Mouse (Mus musculus): Measurements from ENCODE around the gene Sphk2. TPM values are rescaled to one million over a fixed set of nuclear protein-coding genes. Genes with fewer than 3 reads are reported as not detected.

Sphk2 gene
- total RNA-seq (2023), result 31.0 TPM

DNA sequence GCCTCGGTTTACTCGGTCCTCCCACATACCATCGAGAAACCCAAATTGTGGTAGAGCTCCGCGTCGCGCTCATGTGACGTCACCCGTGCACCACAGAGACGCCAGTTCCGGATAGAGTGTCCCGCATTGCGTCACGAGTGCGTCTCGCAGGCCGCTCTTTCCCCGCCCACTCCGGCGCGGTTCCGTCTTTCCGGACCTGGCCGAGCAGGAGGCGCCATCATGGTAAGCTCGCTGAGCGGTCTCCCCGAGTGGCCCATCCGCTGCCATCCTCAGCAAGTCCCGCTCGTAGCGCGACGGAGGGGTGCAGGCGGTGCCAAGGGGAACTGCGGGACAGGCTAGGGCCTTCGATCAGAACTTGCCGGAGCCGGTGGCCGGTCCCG is at the start of gene Sphk2:
Gene Sphk2 (minus strand): TSS at position 85 of the 380 bp plus-strand sequence.

GRCm38 (mm10) chr7:45725713-45726112 is 7.9 kb upstream of the Sphk2 start, which contains the start of gene Spaca4:
Spaca4 (minus strand) TSS chr7:45725813.

GRCm38 (mm10) chr7:45720413-45721233 is 2.8 kb upstream of the Sphk2 start, which contains the start of gene Fam83e:
Fam83e (plus strand) TSS chr7:45721212.

DNA sequence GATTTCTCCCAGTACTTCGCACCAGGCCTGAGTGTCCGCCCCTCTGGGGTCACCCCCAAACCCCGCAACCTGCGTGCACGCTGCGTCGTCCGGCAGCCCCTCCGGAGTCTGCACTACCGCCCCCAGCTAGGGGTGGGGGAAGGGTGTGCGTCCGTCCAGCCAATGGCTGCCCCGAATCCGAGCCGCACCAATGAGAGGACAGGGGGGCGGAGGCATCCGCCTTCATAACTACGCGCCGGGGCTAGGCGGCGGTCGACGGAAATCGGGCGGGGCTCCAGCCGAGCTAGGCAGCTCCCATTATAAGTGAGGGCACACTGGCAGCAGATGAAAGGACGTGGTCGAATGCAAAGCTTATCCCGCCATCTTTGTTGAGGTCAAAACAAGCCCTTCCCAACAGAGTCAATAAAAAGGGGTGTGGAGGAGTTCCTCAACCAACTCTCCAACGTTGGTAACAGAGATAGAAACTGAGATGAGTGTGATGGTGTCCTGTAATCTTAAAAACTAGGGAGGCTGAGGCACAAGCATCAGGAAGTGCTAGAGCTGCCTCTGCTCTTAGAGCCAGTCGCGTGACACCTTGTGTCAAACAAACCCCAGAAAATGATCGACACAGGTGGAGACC is 2.6 kb downstream of the Sphk2 start, which contains the start of gene Rpl18:
Gene Rpl18 (plus strand): TSS at position 368 of the 619 bp plus-strand sequence.

GRCm38 (mm10) chr7:45704730-45705442 is 12.9 kb downstream of the Sphk2 start, which contains the start of gene Dbp:
Dbp (plus strand) TSS chr7:45705088.

DNA sequence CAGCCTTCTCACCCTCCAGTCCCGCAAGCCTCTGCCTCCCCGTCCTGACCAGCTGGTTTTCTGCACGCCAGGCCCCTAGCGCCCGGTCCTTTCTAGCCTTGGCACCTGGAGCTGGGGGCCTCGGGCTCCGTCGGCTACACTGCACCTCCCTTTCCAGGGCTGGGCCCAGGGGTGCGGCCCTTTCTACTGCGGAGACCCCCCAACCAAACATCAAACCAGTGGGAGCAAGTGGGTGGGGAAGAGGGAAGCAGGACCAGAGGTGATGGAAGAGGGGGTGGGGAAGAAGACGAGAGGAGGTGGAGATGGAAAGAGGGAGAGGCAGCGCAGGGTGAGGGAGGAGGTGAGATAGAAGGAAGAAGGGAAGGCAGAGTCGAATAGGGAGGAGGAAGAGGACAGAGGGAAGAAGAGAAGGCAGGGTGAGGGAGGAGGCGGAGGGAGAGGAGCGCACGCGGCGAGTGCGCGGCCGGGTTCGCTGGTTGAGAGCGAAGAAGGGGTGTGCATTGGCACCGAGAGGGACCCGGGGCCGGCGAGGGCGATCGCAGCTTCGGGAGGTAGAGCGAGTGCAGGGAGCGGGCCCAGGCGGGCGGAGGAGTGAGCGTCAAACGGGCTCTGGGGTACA is 18.2 kb downstream of the Sphk2 start, which contains the start of gene Car11:
Gene Car11 (plus strand): TSS at position 321 of the 619 bp plus-strand sequence.

DNA sequence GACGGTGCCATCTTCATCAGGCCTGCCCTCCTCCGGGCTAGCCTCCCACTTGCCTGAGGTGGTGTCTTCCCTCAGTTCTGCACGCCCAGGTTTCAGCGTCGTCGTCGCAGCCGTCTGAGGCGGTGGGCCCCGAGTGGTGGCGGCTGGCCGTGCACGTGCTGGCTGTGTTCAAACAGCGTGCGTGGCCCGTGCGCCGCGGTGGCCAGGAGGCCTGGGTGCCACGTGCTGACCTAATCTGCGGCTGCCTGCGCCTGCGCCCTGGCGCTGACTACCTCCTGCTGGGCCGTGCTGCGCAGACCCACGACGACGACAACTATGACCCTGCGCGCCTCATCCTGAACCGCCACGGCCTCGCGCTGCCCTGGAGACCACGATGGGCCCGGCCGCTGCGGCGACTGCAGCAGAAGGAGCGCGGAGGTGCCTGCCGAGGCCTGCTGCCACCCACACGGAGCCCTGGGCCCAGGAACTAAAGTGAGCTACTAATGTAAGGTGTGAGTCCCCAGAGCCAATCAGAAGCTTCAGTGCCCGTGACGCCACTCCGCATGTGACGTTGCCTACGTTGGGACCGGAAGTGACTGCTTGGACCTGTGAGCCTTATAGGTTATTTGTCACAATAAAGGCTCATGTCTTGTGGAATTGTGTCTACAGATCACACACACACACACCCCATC is 23.7 kb downstream of the Sphk2 start, which contains the start of gene Sec1:
Gene Sec1 (minus strand): TSS at position 482 of the 671 bp plus-strand sequence.

DNA sequence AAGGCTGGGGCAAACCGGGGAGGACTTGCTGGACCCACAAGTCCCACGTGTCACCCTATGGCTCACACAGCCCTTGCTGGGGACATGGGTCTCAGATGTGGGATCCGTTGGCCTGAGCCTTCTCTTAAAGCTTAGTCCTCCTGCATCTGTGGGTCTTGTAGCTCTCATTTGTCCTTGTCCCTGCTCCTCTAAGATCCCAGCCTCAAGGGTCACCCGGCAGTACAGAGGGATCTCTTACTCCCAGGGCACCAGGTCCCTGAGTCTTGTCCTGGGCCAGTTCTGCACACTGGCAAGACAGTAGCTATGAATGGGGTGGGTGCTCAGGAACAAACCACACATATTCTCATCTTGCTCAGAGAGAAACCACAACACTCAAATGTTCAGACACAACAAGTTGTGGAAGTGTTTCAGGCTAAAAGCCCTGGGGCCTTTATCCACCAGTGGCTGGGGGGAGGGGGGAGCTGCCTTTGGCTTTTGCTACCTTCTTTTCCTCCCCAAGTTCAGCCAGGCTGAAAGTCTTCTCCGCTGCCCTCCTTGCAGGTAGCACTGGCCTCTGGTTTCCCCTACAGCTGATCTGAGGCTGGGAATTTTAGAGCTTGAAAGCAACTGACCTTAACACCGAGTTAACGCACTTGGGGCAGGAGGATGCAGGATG is 34.3 kb downstream of the Sphk2 start, which contains the start of gene Ntn5:
Gene Ntn5 (plus strand): TSS at position 627 of the 655 bp plus-strand sequence.

GRCm38 (mm10) chr7:45666161-45666560 is 51.6 kb downstream of the Sphk2 start, which contains the start of gene Fut2:
Fut2 (minus strand) TSS chr7:45666394.

Other genes with a start within 250 kb of the Sphk2 start
- not detected for gene Tulp2, start 236.1 kb downstream of the Sphk2 start, total RNA-seq (2023)
- gene Gm45808, start 231.2 kb downstream of the Sphk2 start, total RNA-seq (2023), result not detected
- gene Dhdh, start 229.2 kb downstream of the Sphk2 start, total RNA-seq (2023), result 1.2 TPM
- 80.1 TPM for gene Nucb1, start 207.6 kb downstream of the Sphk2 start, total RNA-seq (2023)
- gene Ppp1r15a, start 191.7 kb downstream of the Sphk2 start, total RNA-seq (2023), result 949 TPM
- 3.9 TPM for gene Plekha4, start 191.7 kb downstream of the Sphk2 start, total RNA-seq (2023)
- gene Hsd17b14, start 163.1 kb downstream of the Sphk2 start, total RNA-seq (2023), result 2.9 TPM
- 52.3 TPM for gene Bcat2, start 147.8 kb downstream of the Sphk2 start, total RNA-seq (2023)
- gene Fgf21, start 102.5 kb downstream of the Sphk2 start, total RNA-seq (2023), result not detected
- not detected for gene Fut1, start 100.7 kb downstream of the Sphk2 start, total RNA-seq (2023)
- not detected for gene Izumo1, start 96.2 kb downstream of the Sphk2 start, total RNA-seq (2023)
- gene Rasip1, start 90.5 kb downstream of the Sphk2 start, total RNA-seq (2023), result 0.47 TPM
- not detected for gene Mamstr, start 78.0 kb downstream of the Sphk2 start, total RNA-seq (2023)
- gene Fut2, start 51.6 kb downstream of the Sphk2 start, total RNA-seq (2023), result not detected
- 0.38 TPM for gene Ntn5, start 34.0 kb downstream of the Sphk2 start, total RNA-seq (2023)
- not detected for gene Sec1, start 23.6 kb downstream of the Sphk2 start, total RNA-seq (2023)
- gene Car11, start 18.2 kb downstream of the Sphk2 start, total RNA-seq (2023), result 12.3 TPM
- gene Dbp, start 12.9 kb downstream of the Sphk2 start, total RNA-seq (2023), result 41.2 TPM
- gene Rpl18, start 2.5 kb downstream of the Sphk2 start, total RNA-seq (2023), result 2,817 TPM
- gene Fam83e, start 3.2 kb upstream of the Sphk2 start, total RNA-seq (2023), result 2.5 TPM
- not detected for gene Spaca4, start 7.8 kb upstream of the Sphk2 start, total RNA-seq (2023)
- gene Lmtk3, start 65.7 kb upstream of the Sphk2 start, total RNA-seq (2023), result 0.89 TPM
- 1.9 TPM for gene Sult2b1, start 66.7 kb upstream of the Sphk2 start, total RNA-seq (2023)
- gene Cyth2, start 96.6 kb upstream of the Sphk2 start, total RNA-seq (2023), result 127 TPM
- gene Kcnj14, start 106.8 kb upstream of the Sphk2 start, total RNA-seq (2023), result 1.8 TPM
- gene Grwd1, start 112.9 kb upstream of the Sphk2 start, total RNA-seq (2023), result 31.7 TPM
- 60.7 TPM for gene Kdelr1, start 154.8 kb upstream of the Sphk2 start, total RNA-seq (2023)
- 0.41 TPM for gene Grin2d, start 160.4 kb upstream of the Sphk2 start, total RNA-seq (2023)
- gene Syngr4, start 178.7 kb upstream of the Sphk2 start, total RNA-seq (2023), result not detected
- gene Tmem143, start 178.9 kb upstream of the Sphk2 start, total RNA-seq (2023), result 9.2 TPM
- 306 TPM for gene Emp3, start 203.4 kb upstream of the Sphk2 start, total RNA-seq (2023)
- 2.9 TPM for gene Ccdc114, start 206.1 kb upstream of the Sphk2 start, total RNA-seq (2023)